In genomic region chr6:142507033-142507784, GRCm38 (mm10) we compare ENCODE assay signal across 9 mouse cellular contexts. TPM values are rescaled to one million over a fixed set of nuclear protein-coding genes. Genes with fewer than 3 reads are reported as not detected.
A peak's percentile ranks its signal among the peaks of the same experiment; 100 is the strongest.
DNase-seq lines count a peak whose midpoint lies in the region; ATAC-seq and TF ChIP-seq lines count a peak whose summit lies in the region.
"Had no signal": no experiment of that assay in that cellular context is flagged by ENCODE, and none has a peak within 500 bp of the region (broad histone marks: within the 10 kb centered on the region; RNA-seq: fewer than 3 reads in every experiment).

No protein-coding gene starts in this region.

- peak; percentile 22 to 55 for DNase-seq in left cerebral cortex, adult 2 months (ENCODE audit: extremely low spot score in 1 of 2, low spot score in 2 of 2)
- no peak for DNase-seq in left cerebral cortex, adult 11 months (ENCODE audit: low spot score)
- DNase-seq in forebrain, embryonic 14.5 days (ENCODE audit: low spot score), result peak; percentile 45
- no peak for DNase-seq in liver, embryonic 14.5 days (ENCODE audit: low read depth in 3 of 3, low spot score in 3 of 3)
- peak; percentile 34 for DNase-seq in ovary, postnatal 36 days (ENCODE audit: low spot score)
- DNase-seq in urinary bladder, adult 2 months (ENCODE audit: low spot score), result no peak

- no peaks in the 10 kb centered on the region for H3K9me3 ChIP-seq in forebrain, embryonic 14.5 days (replicated peaks; ENCODE audit: control insufficient read depth, low read length)
- H3K9me3 ChIP-seq in liver, embryonic 14.5 days (ENCODE audit: control insufficient read depth, low read length), result no peaks in the 10 kb centered on the region

- no peak for TF ChIP-seq CTCF in left cerebral cortex, adult 2 months (IDR thresholded peaks at IDR 0.05)
- TF ChIP-seq CTCF in liver, embryonic 14.5 days (IDR thresholded peaks at IDR 0.05; ENCODE audit: low read depth), result no peak

- peak overlapping the region; percentile 79 for H3K4me3 ChIP-seq in left cerebral cortex, adult 2 months
- H3K4me3 ChIP-seq in brown adipose tissue, adult 24 weeks (ENCODE audit: insufficient read depth, low read depth, low read length), result peak overlapping the region; percentile 86
- peak overlapping the region; percentile 58 for H3K4me3 ChIP-seq in forebrain, embryonic 14.5 days (ENCODE audit: low read depth, low read length)
- H3K4me3 ChIP-seq in liver, embryonic 14.5 days (ENCODE audit: insufficient read depth in 1 of 2, low read depth in 2 of 2, low read length in 2 of 2), result peak overlapping the region; percentile 42 to 49

- H3K27me3 ChIP-seq in forebrain, embryonic 14.5 days (replicated peaks; ENCODE audit: control insufficient read depth, insufficient read depth, low read length), result 0 out of 2 replicates have a peak, but pooled peaks cover 4% of the 10 kb centered on the region
- peaks cover 9% of the 10 kb centered on the region for H3K27me3 ChIP-seq in liver, embryonic 14.5 days (ENCODE audit: control insufficient read depth, insufficient read depth, low read length)

- no peak for TF ChIP-seq EP300 in liver, embryonic 14.5 days (IDR thresholded peaks at IDR 0.05; ENCODE audit: low read depth)

- under 1% methylated on average over 30 of the region's 30 CpGs for WGBS in forebrain, embryonic 14.5 days
- 7% methylated on average over 30 of the region's 30 CpGs for WGBS in liver, embryonic 14.5 days (ENCODE audit: insufficient replicate concordance)

- H3K9ac ChIP-seq in forebrain, embryonic 14.5 days (ENCODE audit: low read length), result peak overlapping the region; percentile 78
- no peak overlapping the region for H3K9ac ChIP-seq in liver, embryonic 14.5 days (replicated peaks)

- H3K4me1 ChIP-seq in brown adipose tissue, adult 24 weeks (ENCODE audit: control insufficient read depth, insufficient read depth, insufficient read length, low read length), result peaks cover 3% of the 10 kb centered on the region; the same call in 1 of the 2 replicates
- H3K4me1 ChIP-seq in forebrain, embryonic 14.5 days (ENCODE audit: control insufficient read depth, insufficient read depth, low read length), result peaks cover 12% of the 10 kb centered on the region
- H3K4me1 ChIP-seq in liver, embryonic 14.5 days (replicated peaks; ENCODE audit: control insufficient read depth in 2 of 2, insufficient read depth in 2 of 2, low read length in 1 of 2), result peaks cover 0 to 4% of the 10 kb centered on the region in 2 experiments; a peak in 1 of 4 replicates

- intact Hi-C loops in left cerebral cortex, adult 2 months (cut with DNase I), result loop anchor here (5.0 to 10.0 kb wide), 2 partner anchors 160 to 658 kb away; partner anchors contain the start of genes Etnk1 and Pyroxd1

- peak overlapping the region; percentile 93 for H3K27ac ChIP-seq in left cerebral cortex, adult 2 months
- peak overlapping the region; percentile 52 for H3K27ac ChIP-seq in brown adipose tissue, adult 24 weeks (replicated peaks; ENCODE audit: low read depth, low read length)
- H3K27ac ChIP-seq in forebrain, embryonic 14.5 days (ENCODE audit: low read depth, low read length), result no peak overlapping the region; the same call in 1 of the 2 replicates
- H3K27ac ChIP-seq in liver, embryonic 14.5 days, result no peak overlapping the region

- peak overlapping the region; percentile 91 for H3K4me2 ChIP-seq in forebrain, embryonic 14.5 days (ENCODE audit: low read length)
- peak overlapping the region; percentile 58 for H3K4me2 ChIP-seq in liver, embryonic 14.5 days (ENCODE audit: low read depth)

- peak; percentile 73 for ATAC-seq in forebrain, embryonic 14.5 days
- ATAC-seq in inflammation-experienced regulatory T-cells, adult 6 months, result peak; percentile 52
- ATAC-seq in liver, embryonic 14.5 days (ENCODE audit: insufficient read depth), result peak; percentile 32; the same call in 1 of the 2 replicates

- peaks cover 9% of the 10 kb centered on the region; the same call in 1 of the 2 replicates for H3K36me3 ChIP-seq in forebrain, embryonic 14.5 days (ENCODE audit: control insufficient read depth, insufficient read depth, low read length)
- no peaks in the 10 kb centered on the region for H3K36me3 ChIP-seq in liver, embryonic 14.5 days (replicated peaks; ENCODE audit: control insufficient read depth, insufficient read depth, low read depth)

RNA-seq across cellular contexts. Expression of gene Ldhb, which starts 0.5 kb away (rescaled TPM):
- total RNA-seq in left cerebral cortex, adult 2 months (2021), result 100 to 1,000 TPM; 818 to 835 TPM
- 1,125 and 1,392 TPM in 2 replicates for polyA plus RNA-seq in brown adipose tissue, adult 24 weeks (2012; ENCODE audit: insufficient read depth, insufficient read length, missing spikeins)
- polyA plus RNA-seq in forebrain, embryonic 14.5 days (2014; fragmentation: Nextera tagmentation; extraction: Ambion mirVana), result 544 and 576 TPM in 2 replicates
- 100 to 1,000 TPM in 2 of 3 experiments, 10 to 100 TPM in 1; 58.7 to 153 (median 114) TPM for polyA plus RNA-seq in inflammation-experienced regulatory T-cells, adult 6 months (2017; shearing (Covaris generic))
- polyA plus RNA-seq in liver, embryonic 14.5 days (2012; rRNA removed), result 13.7 and 16.0 TPM in 2 replicates
- polyA plus RNA-seq in liver, embryonic 14.5 days (2014; fragmentation: Nextera tagmentation; extraction: Ambion mirVana), result 20.8 and 22.3 TPM in 2 replicates
- polyA plus RNA-seq in urinary bladder, adult 2 months (2012; rRNA removed), result 564 and 701 TPM in 2 replicates

RNA-seq across cellular contexts. Expression of gene Gys2, which starts 34.3 kb away (rescaled TPM):
- not detected for total RNA-seq in left cerebral cortex, adult 2 months (2021)
- 111 and 151 TPM in 2 replicates for polyA plus RNA-seq in brown adipose tissue, adult 24 weeks (2012; ENCODE audit: insufficient read depth, insufficient read length, missing spikeins)
- polyA plus RNA-seq in forebrain, embryonic 14.5 days (2014; fragmentation: Nextera tagmentation; extraction: Ambion mirVana), result not detected in 2 replicates
- not detected for polyA plus RNA-seq in inflammation-experienced regulatory T-cells, adult 6 months (2017; shearing (Covaris generic))
- 20.9 and 22.4 TPM in 2 replicates for polyA plus RNA-seq in liver, embryonic 14.5 days (2012; rRNA removed)
- polyA plus RNA-seq in liver, embryonic 14.5 days (2014; fragmentation: Nextera tagmentation; extraction: Ambion mirVana), result 38.8 and 43.6 TPM in 2 replicates
- polyA plus RNA-seq in urinary bladder, adult 2 months (2012; rRNA removed), result 0.04 and 0.44 TPM in 2 replicates
- total RNA-seq: left cerebral cortex, adult 8-10 months had no signal

Comparison
In these comparisons a context has a peak if more than half of its experiments do, and no peak if none do; other contexts are left out.
1. DNase-seq: peak in left cerebral cortex, adult 2 months (2 of 2), forebrain, embryonic 14.5 days (single experiment) and ovary, postnatal 36 days (single experiment); none in left cerebral cortex, adult 11 months (single experiment), liver, embryonic 14.5 days (0 of 3) and urinary bladder, adult 2 months (single experiment).
2. H3K27ac ChIP-seq: peak in left cerebral cortex, adult 2 months (single experiment) and brown adipose tissue, adult 24 weeks (single experiment); none in forebrain, embryonic 14.5 days (single experiment) and liver, embryonic 14.5 days (single experiment).
3. RNA of gene Gys2, which starts 34.3 kb away (polyA plus RNA-seq): 111 to 151 TPM in brown adipose tissue, adult 24 weeks and 20.9 to 43.6 TPM in liver, embryonic 14.5 days; 0.04 to 0.44 TPM in urinary bladder, adult 2 months, not detected in forebrain, embryonic 14.5 days and not detected in inflammation-experienced regulatory T-cells, adult 6 months; every median in the first group is over 10 times any median in the second.
4. Peak in every context shown above with its lines, with median percentiles within 50 percentile points of each other: H3K4me3 ChIP-seq and ATAC-seq.